Comparison of ENCODE assay signal across 12 mouse cellular contexts in genomic region chr17:28701171-28701570, GRCm38 (mm10). TPM values are rescaled to one million over a fixed set of nuclear protein-coding genes. Genes with fewer than 3 reads are reported as not detected.
"Had no signal": no experiment of that assay in that cellular context is flagged by ENCODE, and none has a peak within 500 bp of the region (broad histone marks: within the 10 kb centered on the region; RNA-seq: fewer than 3 reads in every experiment).

No protein-coding gene starts in this region.

- H3K4me3 ChIP-seq: limb, embryonic 10.5 days; liver, embryonic 15.5 days; midbrain, embryonic 13.5 days; neural tube, embryonic 15.5 days had no signal

- H3K9me3 ChIP-seq: limb, embryonic 10.5 days; liver, embryonic 15.5 days; midbrain, embryonic 13.5 days; neural tube, embryonic 15.5 days had no signal

- H3K27ac ChIP-seq: kidney, postnatal 0 days; limb, embryonic 10.5 days; liver, embryonic 15.5 days; midbrain, embryonic 13.5 days; neural tube, embryonic 15.5 days had no signal

- DNase-seq: kidney, adult 9 months; lung, adult 2 months; lung, postnatal 14 days; thymus, adult 18-20 months; thymus, postnatal 25 days had no signal

- H3K4me2 ChIP-seq: liver, embryonic 11.5 days; liver, embryonic 15.5 days; midbrain, embryonic 13.5 days; neural tube, embryonic 15.5 days had no signal

- H3K27me3 ChIP-seq: liver, embryonic 15.5 days; midbrain, embryonic 13.5 days; neural tube, embryonic 15.5 days had no signal

- H3K9ac ChIP-seq: liver, embryonic 15.5 days; midbrain, embryonic 13.5 days; neural tube, embryonic 15.5 days had no signal

- H3K36me3 ChIP-seq: midbrain, embryonic 13.5 days; neural tube, embryonic 15.5 days had no signal

- ATAC-seq: midbrain, embryonic 13.5 days had no signal

RNA-seq across cellular contexts. Expression of gene Slc26a8, which starts 11.1 kb away (rescaled TPM):
- polyA plus RNA-seq: macrophage had no signal
